Mouse (Mus musculus) cerebellum, adult 9-11 months (tissue): ENCODE measurements around the gene Hhip.
"Not testable (repeated sequence)": the region's sequence is repeated elsewhere in the genome, so short reads cannot be mapped to it uniquely, and the experiment has no call there.

Source experiments
- DNase-seq: peaks from one replicate; pipeline ENCODE4 v3.0.0; 2022

Gene Hhip

DNA sequence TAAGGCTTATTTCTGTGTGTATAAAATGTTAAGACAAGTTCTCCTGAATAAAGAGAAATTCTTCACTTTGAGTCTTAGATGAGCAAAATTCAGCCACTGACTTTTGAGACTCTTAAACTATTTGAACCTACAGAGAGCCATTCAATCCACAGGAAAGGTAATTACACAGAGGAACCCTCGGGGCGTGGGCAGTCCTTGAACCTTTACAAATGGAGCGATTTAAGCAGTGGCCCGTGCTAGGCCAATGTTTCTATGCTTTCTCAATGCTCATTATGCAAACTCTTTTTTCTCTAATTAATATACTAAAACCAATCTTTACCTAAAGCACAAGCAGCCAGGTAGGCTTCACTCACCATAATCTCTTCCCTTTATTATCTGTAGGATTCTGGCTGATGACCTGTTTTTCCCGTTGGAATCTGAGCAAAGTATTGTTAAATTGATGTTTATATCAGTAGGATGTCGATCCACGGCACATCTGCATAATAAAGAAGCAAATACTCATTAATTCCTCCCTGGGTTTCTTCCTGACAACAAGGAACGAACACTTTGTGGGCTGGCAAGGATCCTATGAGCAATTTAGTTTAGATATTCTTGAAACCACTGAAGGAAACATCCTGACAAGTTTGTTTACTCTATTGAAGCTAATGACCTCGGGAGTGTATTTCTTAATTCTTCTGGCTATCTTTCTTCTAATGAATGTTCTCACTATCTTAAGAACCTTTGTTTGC is 65.5 kb downstream of the Hhip start:
- no peak for DNase-seq

DNA sequence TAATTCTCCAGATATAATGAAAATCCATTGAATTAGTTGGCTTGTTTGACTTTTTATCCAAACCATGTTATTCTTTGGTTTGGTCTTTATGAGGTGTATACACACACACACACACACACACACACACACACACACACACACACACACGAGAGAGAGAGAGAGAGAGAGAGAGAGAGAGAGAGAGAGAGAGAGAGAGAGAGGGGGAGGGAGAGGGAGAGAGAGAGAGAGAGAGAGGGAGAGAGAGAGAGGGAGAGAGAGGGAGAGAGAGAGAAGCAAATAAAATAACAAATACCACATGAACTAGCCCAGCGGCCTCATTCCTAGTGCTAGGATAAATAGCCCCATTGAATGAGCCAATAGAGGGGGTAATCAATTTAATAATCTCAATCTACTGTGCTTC is 66.4 kb downstream of the Hhip start:
- DNase-seq = not testable (repeated sequence)

DNA sequence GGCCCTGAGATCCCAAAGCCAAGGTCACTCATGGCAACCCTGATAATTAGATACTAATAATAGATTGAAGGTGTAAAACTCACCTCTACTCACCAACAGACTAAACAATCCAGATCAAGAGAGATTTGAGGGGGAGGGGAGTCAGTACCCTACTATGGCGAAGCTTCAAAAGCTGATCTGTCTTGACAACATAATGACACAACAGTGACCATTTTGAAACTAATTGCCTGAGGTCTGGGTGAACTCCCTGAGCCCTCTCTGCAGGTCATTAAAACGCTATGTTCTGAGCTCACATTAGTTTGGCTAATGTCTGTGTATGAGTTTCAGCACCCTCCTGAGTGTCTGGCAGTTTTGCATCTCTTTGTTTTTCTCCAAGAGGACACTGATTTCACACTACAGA is 72.9 kb downstream of the Hhip start:
- no peak for DNase-seq

DNA sequence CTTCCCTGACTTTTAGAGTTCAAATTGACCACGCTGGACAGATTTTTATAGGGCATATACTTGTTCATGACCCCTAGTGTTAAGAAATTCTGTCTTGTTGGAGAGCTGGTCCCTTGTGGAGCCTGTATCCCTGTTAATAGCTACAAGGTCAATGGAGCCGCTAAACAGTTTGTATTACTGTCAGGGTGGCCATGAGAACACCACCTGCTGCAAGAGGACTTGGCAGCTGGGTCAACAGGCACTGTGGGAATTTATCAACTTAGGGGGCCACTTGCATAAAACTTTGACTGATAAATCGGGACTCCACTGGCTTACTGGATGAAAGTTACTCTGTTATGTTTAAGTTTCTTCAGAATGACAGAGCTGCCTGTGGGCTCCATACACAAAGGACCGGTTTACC is 75.7 kb downstream of the Hhip start:
- DNase-seq = no peak

- no peak for DNase-seq
Observed at GRCm38 (mm10) chr8:79966159-79966558, 91.6 kb downstream of the Hhip start.

DNA sequence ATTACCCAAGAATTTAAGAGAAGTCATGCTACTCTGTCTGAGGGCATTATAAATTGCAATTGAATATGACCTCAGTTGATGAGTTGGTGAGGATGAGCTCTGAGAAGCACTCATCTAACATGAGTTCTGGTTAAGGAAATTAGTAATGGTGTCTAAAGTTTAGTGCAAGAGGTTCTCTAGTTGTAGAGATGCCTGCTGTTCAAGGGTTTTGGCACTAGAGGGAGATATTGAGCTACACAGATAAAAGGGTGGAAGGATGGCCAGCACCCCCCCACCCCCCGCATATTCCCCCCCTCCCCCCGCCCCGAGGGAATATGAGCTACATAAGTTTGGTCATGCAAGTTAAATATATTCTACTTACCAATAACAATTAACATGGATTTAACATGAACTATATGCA is 104.9 kb downstream of the Hhip start:
- DNase-seq = no peak

DNA sequence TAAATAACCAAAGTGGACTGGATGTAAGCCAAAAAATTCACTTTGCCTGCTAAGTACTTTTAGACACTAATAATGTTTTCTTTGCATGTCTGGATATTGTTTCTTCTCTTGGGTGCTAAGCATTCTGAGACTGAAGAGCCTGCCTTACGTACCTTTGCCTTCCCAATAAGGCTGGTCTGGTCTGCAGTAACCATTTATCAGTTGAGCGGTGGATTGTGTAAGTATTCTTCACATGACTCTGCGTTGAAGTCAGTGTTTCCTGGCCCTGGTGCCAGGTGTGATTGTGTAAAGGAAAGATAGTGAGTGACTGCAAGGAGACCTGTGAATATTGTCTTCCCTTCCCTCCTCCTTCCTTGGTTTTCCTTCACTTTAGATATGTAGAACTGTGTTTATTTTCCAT is 107.4 kb downstream of the Hhip start:
- no peak for DNase-seq

GRCm38 (mm10) chr8:79945501-79946076 is 112.2 kb downstream of the Hhip start:
- DNase-seq = no peak

GRCm38 (mm10) chr8:79941070-79941469 is 116.7 kb downstream of the Hhip start:
- DNase-seq = no peak

- no peak for DNase-seq
Observed at GRCm38 (mm10) chr8:79936856-79937445, 120.9 kb downstream of the Hhip start.

- no peak for DNase-seq
Observed at GRCm38 (mm10) chr8:79935793-79936192, 122.0 kb downstream of the Hhip start.

- no peak for DNase-seq
Observed at GRCm38 (mm10) chr8:79929202-79929601, 128.6 kb downstream of the Hhip start.

GRCm38 (mm10) chr8:79917211-79917610 is 140.6 kb downstream of the Hhip start:
- DNase-seq = no peak
